15 mouse cellular contexts compared by ENCODE assay signal in the genomic region with DNA sequence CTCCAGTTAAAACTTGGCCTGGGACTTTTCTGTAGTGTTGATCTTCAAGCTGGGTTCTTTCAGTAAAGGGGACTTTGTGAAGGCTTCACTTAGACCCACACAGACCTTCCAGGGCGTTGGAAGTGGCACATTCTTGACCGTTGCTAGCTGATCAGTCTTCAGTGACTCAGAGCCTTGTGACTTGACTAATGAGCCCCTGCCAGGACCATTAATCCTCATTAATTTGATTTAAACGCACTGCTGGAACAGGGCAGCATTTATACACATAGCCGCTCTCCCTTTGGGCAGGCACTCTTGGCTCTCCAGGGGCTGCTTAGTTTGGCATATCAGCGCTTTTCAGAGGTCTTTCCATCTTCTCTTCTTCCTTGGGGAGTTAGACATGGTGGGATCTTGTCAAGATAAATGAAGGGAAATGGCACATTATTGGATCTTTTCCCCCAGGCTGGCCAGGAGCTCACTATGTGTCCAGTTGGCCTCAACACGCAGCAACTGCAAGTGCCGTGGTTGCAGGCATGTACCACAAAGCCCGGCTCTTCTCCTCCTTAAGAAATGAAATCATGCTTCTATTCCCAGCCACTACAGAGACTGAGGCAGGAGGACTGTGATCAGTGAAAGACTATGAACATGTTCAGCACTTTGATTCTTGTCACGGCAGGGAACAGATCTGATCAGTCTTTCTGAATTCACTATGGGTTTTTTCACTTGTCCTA. TPM values are rescaled to one million over a fixed set of nuclear protein-coding genes. Genes with fewer than 3 reads are reported as not detected.
DNase-seq lines count a peak whose midpoint lies in the region; ATAC-seq lines count a peak whose summit lies in the region.
"Had no signal": no experiment of that assay in that cellular context is flagged by ENCODE, and none has a peak within 500 bp of the region (broad histone marks: within the 10 kb centered on the region; RNA-seq: fewer than 3 reads in every experiment).

No protein-coding gene starts in this region.

- DNase-seq in kidney, adult 11 months = peak; percentile 21
- no peak for DNase-seq in hindbrain, embryonic 14.5 days (ENCODE audit: low spot score)
- DNase-seq in right cerebral cortex, postnatal 14 days = no peak
- DNase-seq in yolk sac, embryonic 10.5 days (ENCODE audit: low spot score) = no peak
- DNase-seq in right cerebral cortex, postnatal 25 days = no peak
- DNase-seq: cerebellum, postnatal 14 days; heart, adult 2 months; heart, postnatal 36 days had no signal

- ATAC-seq in kidney, embryonic 14.5 days (ENCODE audit: low FRiP score, low TSS enrichment) = no peak
- ATAC-seq in hindbrain, embryonic 14.5 days (ENCODE audit: low FRiP score) = peak; percentile 27; the same call in 1 of the 2 replicates
- ATAC-seq in kidney, embryonic 16.5 days (ENCODE audit: low FRiP score, low TSS enrichment) = peak; percentile 63; the same call in 1 of the 2 replicates
- ATAC-seq in neural tube, embryonic 14.5 days (ENCODE audit: low read depth) = peak; percentile 77
- ATAC-seq: forebrain, embryonic 16.5 days had no signal

- H3K4me3 ChIP-seq in kidney, embryonic 14.5 days (ENCODE audit: low read length) = no peak overlapping the region
- no peak overlapping the region for H3K4me3 ChIP-seq in hindbrain, embryonic 14.5 days (replicated peaks; ENCODE audit: low read length)
- no peak overlapping the region for H3K4me3 ChIP-seq in kidney, embryonic 16.5 days (ENCODE audit: low read length)
- H3K4me3 ChIP-seq in neural tube, embryonic 14.5 days (ENCODE audit: low read depth, low read length) = no peak overlapping the region
- H3K4me3 ChIP-seq: embryonic facial prominence, embryonic 12.5 days; heart, adult 2 months; midbrain, embryonic 10.5 days had no signal

- no peak overlapping the region for H3K4me2 ChIP-seq in kidney, embryonic 14.5 days (replicated peaks; ENCODE audit: low read depth, low read length)
- H3K4me2 ChIP-seq in hindbrain, embryonic 14.5 days (replicated peaks) = no peak overlapping the region
- H3K4me2 ChIP-seq in kidney, embryonic 16.5 days (replicated peaks; ENCODE audit: low read depth, low read length) = no peak overlapping the region
- no peak overlapping the region for H3K4me2 ChIP-seq in neural tube, embryonic 14.5 days (ENCODE audit: low read depth, low read length)
- H3K4me2 ChIP-seq: embryonic facial prominence, embryonic 12.5 days had no signal

- no peak overlapping the region for H3K9ac ChIP-seq in kidney, embryonic 14.5 days (ENCODE audit: low read depth, low read length)
- H3K9ac ChIP-seq in hindbrain, embryonic 14.5 days = no peak overlapping the region
- H3K9ac ChIP-seq in kidney, embryonic 16.5 days (replicated peaks; ENCODE audit: low read length) = no peak overlapping the region
- H3K9ac ChIP-seq in neural tube, embryonic 14.5 days (replicated peaks; ENCODE audit: low read depth, low read length) = no peak overlapping the region
- H3K9ac ChIP-seq: embryonic facial prominence, embryonic 12.5 days had no signal

- no peak overlapping the region for H3K27ac ChIP-seq in kidney, embryonic 14.5 days (ENCODE audit: low read depth, low read length)
- H3K27ac ChIP-seq in hindbrain, embryonic 14.5 days = no peak overlapping the region
- no peak overlapping the region for H3K27ac ChIP-seq in kidney, embryonic 16.5 days (ENCODE audit: low read length)
- no peak overlapping the region for H3K27ac ChIP-seq in neural tube, embryonic 14.5 days (ENCODE audit: low read depth, low read length)
- H3K27ac ChIP-seq: embryonic facial prominence, embryonic 12.5 days; heart, adult 2 months; midbrain, embryonic 10.5 days had no signal

- H3K27me3 ChIP-seq in kidney, embryonic 14.5 days (ENCODE audit: control insufficient read depth, insufficient read depth, low read length) = no peaks in the 10 kb centered on the region
- no peaks in the 10 kb centered on the region for H3K27me3 ChIP-seq in hindbrain, embryonic 14.5 days (ENCODE audit: control insufficient read depth, insufficient read depth, low read length)
- no peaks in the 10 kb centered on the region for H3K27me3 ChIP-seq in kidney, embryonic 16.5 days (ENCODE audit: insufficient read depth, low read length)
- H3K27me3 ChIP-seq in neural tube, embryonic 14.5 days (ENCODE audit: control insufficient read depth, insufficient read depth, low read length) = no peaks in the 10 kb centered on the region
- H3K27me3 ChIP-seq: embryonic facial prominence, embryonic 12.5 days had no signal

- 0 out of 2 replicates have a peak, but pooled peaks cover 4% of the 10 kb centered on the region for H3K4me1 ChIP-seq in kidney, embryonic 14.5 days (ENCODE audit: control insufficient read depth, insufficient read depth, low read length)
- 0 out of 2 replicates have a peak, but pooled peaks cover 3% of the 10 kb centered on the region for H3K4me1 ChIP-seq in hindbrain, embryonic 14.5 days (replicated peaks; ENCODE audit: control insufficient read depth, insufficient read depth, low read length)
- peaks cover 8% of the 10 kb centered on the region for H3K4me1 ChIP-seq in kidney, embryonic 16.5 days (ENCODE audit: insufficient read depth, low read length)
- 0 out of 2 replicates have a peak, but pooled peaks cover 3% of the 10 kb centered on the region for H3K4me1 ChIP-seq in neural tube, embryonic 14.5 days (ENCODE audit: control insufficient read depth, insufficient read depth, low read length)
- H3K4me1 ChIP-seq: embryonic facial prominence, embryonic 12.5 days; midbrain, embryonic 10.5 days had no signal

- 31% methylated on average over 9 of the region's 9 CpGs for WGBS in kidney, embryonic 14.5 days
- WGBS in hindbrain, embryonic 14.5 days = 40% methylated on average over 9 of the region's 9 CpGs
- 37% methylated on average over 9 of the region's 9 CpGs for WGBS in kidney, embryonic 16.5 days
- WGBS in neural tube, embryonic 14.5 days = 43% methylated on average over 9 of the region's 9 CpGs

- no peaks in the 10 kb centered on the region for H3K36me3 ChIP-seq in kidney, embryonic 14.5 days (ENCODE audit: control insufficient read depth, insufficient read depth, low read length)
- H3K36me3 ChIP-seq in hindbrain, embryonic 14.5 days (replicated peaks; ENCODE audit: control insufficient read depth, insufficient read depth) = no peaks in the 10 kb centered on the region
- no peaks in the 10 kb centered on the region for H3K36me3 ChIP-seq in kidney, embryonic 16.5 days (ENCODE audit: insufficient read depth, low read length)
- H3K36me3 ChIP-seq in neural tube, embryonic 14.5 days (ENCODE audit: control insufficient read depth, insufficient read depth, low read length) = no peaks in the 10 kb centered on the region
- H3K36me3 ChIP-seq: embryonic facial prominence, embryonic 12.5 days; midbrain, embryonic 10.5 days had no signal

- no peaks in the 10 kb centered on the region for H3K9me3 ChIP-seq in kidney, embryonic 14.5 days (ENCODE audit: control insufficient read depth, low read length)
- no peaks in the 10 kb centered on the region for H3K9me3 ChIP-seq in hindbrain, embryonic 14.5 days (ENCODE audit: control insufficient read depth, low read length)
- no peaks in the 10 kb centered on the region for H3K9me3 ChIP-seq in kidney, embryonic 16.5 days (ENCODE audit: low read length)
- no peaks in the 10 kb centered on the region for H3K9me3 ChIP-seq in neural tube, embryonic 14.5 days (ENCODE audit: control insufficient read depth, low read length)
- H3K9me3 ChIP-seq: embryonic facial prominence, embryonic 12.5 days; midbrain, embryonic 10.5 days had no signal

RNA-seq across cellular contexts. Expression of a gene that starts 11.9 kb away (rescaled TPM):
- polyA plus RNA-seq in kidney, embryonic 14.5 days (2014; fragmentation: Nextera tagmentation; extraction: Ambion mirVana) = 9.9 and 21.9 TPM in 2 replicates
- 22.4 and 26.1 TPM in 2 replicates for polyA plus RNA-seq in hindbrain, embryonic 14.5 days (2014; fragmentation: Nextera tagmentation; extraction: Ambion mirVana)
- polyA plus RNA-seq in kidney, embryonic 16.5 days (2015; fragmentation: Nextera tagmentation; extraction: Ambion mirVana) = 21.0 and 22.3 TPM in 2 replicates
- polyA plus RNA-seq in neural tube, embryonic 14.5 days (2014; fragmentation: Nextera tagmentation; extraction: Ambion mirVana) = 19.6 and 21.7 TPM in 2 replicates

RNA-seq across cellular contexts. Expression of a gene that starts 14.0 kb away (rescaled TPM):
- polyA plus RNA-seq in kidney, embryonic 14.5 days (2014; fragmentation: Nextera tagmentation; extraction: Ambion mirVana) = 0.11 and 0.37 TPM in 2 replicates
- 0.15 and 0.17 TPM in 2 replicates for polyA plus RNA-seq in hindbrain, embryonic 14.5 days (2014; fragmentation: Nextera tagmentation; extraction: Ambion mirVana)
- polyA plus RNA-seq in kidney, embryonic 16.5 days (2015; fragmentation: Nextera tagmentation; extraction: Ambion mirVana) = 0.53 and 0.57 TPM in 2 replicates
- polyA plus RNA-seq in neural tube, embryonic 14.5 days (2014; fragmentation: Nextera tagmentation; extraction: Ambion mirVana) = 0.07 and 0.17 TPM in 2 replicates
- polyA plus RNA-seq: heart, adult 2 months; liver, adult 2 months had no signal

RNA-seq across cellular contexts. Expression of a gene that starts 40.3 kb away (rescaled TPM):
- polyA plus RNA-seq in kidney, embryonic 14.5 days (2014; fragmentation: Nextera tagmentation; extraction: Ambion mirVana) = 140 and 337 TPM in 2 replicates
- 173 and 189 TPM in 2 replicates for polyA plus RNA-seq in hindbrain, embryonic 14.5 days (2014; fragmentation: Nextera tagmentation; extraction: Ambion mirVana)
- polyA plus RNA-seq in kidney, embryonic 16.5 days (2015; fragmentation: Nextera tagmentation; extraction: Ambion mirVana) = 327 and 343 TPM in 2 replicates
- 61.1 and 200 TPM in 2 replicates for polyA plus RNA-seq in neural tube, embryonic 14.5 days (2014; fragmentation: Nextera tagmentation; extraction: Ambion mirVana)
